Mouse (Mus musculus) stomach, embryonic 16.5 days (tissue): Measurements from ENCODE around the gene Rfx5. TPM values are rescaled to one million over a fixed set of nuclear protein-coding genes. Genes with fewer than 3 reads are reported as not detected.

Experiments
- ATAC-seq: fragments of 200-750 bp; cut with Nextera tagmentation; 2 replicates; pipeline ENCODE4 v1.8.0; 2017; ENCODE audit warnings: moderate number of reproducible peaks, moderate TSS enrichment; ENCODE audit not compliant: insufficient read depth, low FRiP score
- H3K27ac ChIP-seq: fragments of 300-500 bp; sonication (generic); 2 replicates; pipeline ENCODE4 v1.5.1; 2014; ENCODE audit warnings: low read length
- H3K27me3 ChIP-seq: fragments of 300-500 bp; sonication (generic); 2 replicates; pipeline ENCODE4 v1.6.1; 2014; ENCODE audit warnings: low read length, control low read depth, mixed read lengths; ENCODE audit not compliant: control insufficient read depth, insufficient read depth
- H3K36me3 ChIP-seq: fragments of 300-500 bp; sonication (generic); 2 replicates; pipeline ENCODE4 v1.6.1; 2014; ENCODE audit warnings: low read length; ENCODE audit not compliant: control insufficient read depth, insufficient read depth
- H3K4me1 ChIP-seq: fragments of 300-500 bp; sonication (generic); 2 replicates; pipeline ENCODE4 v1.6.1; 2014; ENCODE audit warnings: low read length, control low read depth, mixed read lengths; ENCODE audit not compliant: control insufficient read depth, insufficient read depth
- H3K4me2 ChIP-seq: fragments of 300-500 bp; sonication (generic); 2 replicates; pipeline ENCODE4 v1.6.1; 2014; ENCODE audit warnings: low read depth, low read length, mixed read lengths
- H3K4me3 ChIP-seq: fragments of 300-500 bp; sonication (generic); replicated peaks from 2 replicates; pipeline ENCODE4 v1.5.1; 2014; ENCODE audit warnings: mild to moderate bottlenecking, low read length
- H3K9ac ChIP-seq: fragments of 300-500 bp; sonication (generic); 2 replicates; pipeline ENCODE4 v1.6.1; 2014; ENCODE audit warnings: low read length
- H3K9me3 ChIP-seq: fragments of 300-500 bp; sonication (generic); replicated peaks from 2 replicates; pipeline ENCODE4 v1.6.1; 2016; ENCODE audit warnings: low read length, control low read depth; ENCODE audit not compliant: control insufficient read depth
- WGBS: fragments of 180-500 bp; shearing (Covaris S2); extraction: QIAGEN DNeasy Blood & Tissue Kit; methylation state at CpG from one replicate; pipeline ENCODE4 v1.1.7; 2014; 5-methylcytosine and 5-hydroxymethylcytosine counted together
- polyA plus RNA-seq: library from polyadenylated mRNA; unstranded; fragments of >200 nt; fragmentation: Nextera tagmentation; extraction: Ambion mirVana; gene quantifications from 2 replicates; pipeline ENCODE4 v1.2.1, GENCODE M21; 2015

Gene Rfx5
- polyA plus RNA-seq, 1 experiment from 2014 or later = 7.0 TPM

DNA sequence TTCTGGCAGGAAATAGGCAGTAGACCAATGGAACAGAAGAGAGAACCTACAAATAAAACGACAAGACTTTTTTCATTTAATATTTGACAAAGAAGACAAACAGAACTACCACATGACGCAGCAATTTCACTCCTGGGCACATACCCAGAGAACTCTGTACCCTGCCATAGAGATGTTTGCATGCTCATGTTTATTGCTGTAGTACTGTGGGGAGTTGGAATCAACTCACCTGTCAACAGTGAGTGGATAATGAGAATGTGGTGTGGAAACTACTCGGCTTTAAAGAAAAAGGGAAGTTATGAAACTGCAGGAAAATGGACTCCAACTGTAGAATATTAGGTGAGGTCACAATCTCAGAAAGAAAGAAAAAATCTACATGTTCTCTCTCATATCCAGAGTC, 4.2 kb upstream of the Rfx5 start:
- H3K9ac ChIP-seq = no peak overlapping the region
- H3K4me2 ChIP-seq = no peak overlapping the region
- H3K4me1 ChIP-seq = peaks cover 8% of the 10 kb centered on the region; the same call in 1 of the 2 replicates
- no peaks in the 10 kb centered on the region for H3K36me3 ChIP-seq
- H3K27me3 ChIP-seq = no peaks in the 10 kb centered on the region
- H3K4me3 ChIP-seq = no peak overlapping the region
- WGBS = 70% methylated on average over 3 of the region's 3 CpGs
- H3K27ac ChIP-seq = no peak overlapping the region
- no peak for ATAC-seq
- no peaks in the 10 kb centered on the region for H3K9me3 ChIP-seq

DNA sequence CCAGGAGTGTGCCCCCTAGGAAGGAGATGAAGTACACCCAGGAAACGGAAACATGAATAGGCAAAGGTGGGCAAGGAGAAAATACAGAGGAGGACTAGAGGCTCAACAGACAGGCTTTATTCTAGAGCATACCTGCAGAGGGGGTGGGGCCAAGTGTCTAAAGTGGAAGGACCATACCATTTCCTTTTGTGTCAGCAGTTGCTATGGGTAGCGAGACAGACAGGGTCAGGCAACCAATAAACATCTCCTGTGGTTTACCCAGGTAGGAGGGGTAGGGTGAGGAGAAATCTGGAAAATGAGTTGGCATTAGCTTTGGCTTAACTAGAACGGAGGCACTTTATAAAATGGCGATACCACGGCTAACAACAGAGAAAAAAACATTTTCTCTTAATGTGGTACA, 1.1 kb upstream of the Rfx5 start:
- Histone ChIP-seq H3K4me1 (peaks cover 13% of the 10 kb centered on the region; the same call in 1 of the 2 replicates), H3K27ac (peak overlapping the region; percentile 96), H3K4me3 (peak overlapping the region; percentile 88), H3K9me3 (no peaks in the 10 kb centered on the region), H3K27me3 (no peaks in the 10 kb centered on the region), H3K4me2 (peak overlapping the region; percentile 60), H3K9ac (0 out of 2 replicates have a peak overlapping the region, but pooled peaks have one; percentile 11), H3K36me3 (peaks cover 9% of the 10 kb centered on the region; the same call in 1 of the 2 replicates)
- peak; percentile 26; the same call in 1 of the 2 replicates for ATAC-seq
- WGBS = 38% methylated on average over 5 of the region's 5 CpGs

DNA sequence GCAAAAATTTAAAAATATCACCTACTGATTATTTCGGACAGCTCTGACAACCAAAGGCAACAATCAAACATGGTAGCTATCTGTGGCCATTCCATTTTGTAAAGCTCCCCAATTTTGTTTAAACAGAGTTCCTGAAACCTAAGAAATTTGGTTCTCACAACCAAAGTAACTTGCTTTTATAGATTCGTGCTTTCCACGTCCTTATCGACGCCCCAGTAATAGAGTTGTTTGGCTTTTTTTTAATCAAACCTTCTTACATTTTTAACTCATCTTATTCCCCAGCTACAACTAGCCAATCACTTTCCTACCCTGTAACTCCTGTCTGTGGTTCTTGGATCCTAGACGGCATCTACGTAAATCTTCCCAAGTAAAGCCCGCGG, 501 bp upstream of the Rfx5 start:
- no peak; the same call in 1 of the 2 replicates for ATAC-seq
- Histone ChIP-seq H3K4me2 (peak overlapping the region; percentile 60), H3K36me3 (peaks cover 13% of the 10 kb centered on the region), H3K4me1 (peaks cover 13% of the 10 kb centered on the region; the same call in 1 of the 2 replicates), H3K9ac (peak overlapping the region; percentile 76), H3K27me3 (no peaks in the 10 kb centered on the region), H3K4me3 (peak overlapping the region; percentile 88), H3K9me3 (no peaks in the 10 kb centered on the region), H3K27ac (peak overlapping the region; percentile 96)
- WGBS = 7% methylated on average over 9 of the region's 9 CpGs

DNA sequence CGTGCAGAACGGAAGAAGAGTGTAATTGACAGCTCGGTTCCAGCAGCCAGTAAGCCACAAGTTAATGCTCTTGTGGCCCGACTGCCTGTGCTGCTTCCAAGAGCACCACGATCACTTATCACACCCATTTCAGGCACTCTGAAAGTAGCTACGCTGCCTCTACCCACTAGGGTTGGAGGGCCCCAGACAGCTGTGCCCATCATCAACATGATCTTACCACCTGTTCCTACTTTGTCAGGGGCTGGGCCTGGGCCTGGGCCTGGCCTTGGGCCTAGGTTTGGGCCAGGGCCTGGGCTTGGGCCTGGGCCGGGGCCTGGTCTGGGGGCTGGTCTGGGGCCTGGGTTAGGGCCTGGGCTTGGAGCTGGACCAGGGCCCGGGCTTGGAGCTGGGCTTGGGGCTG, 4.4 kb downstream of the Rfx5 start:
- peaks cover 6% of the 10 kb centered on the region; the same call in 1 of the 2 replicates for H3K4me1 ChIP-seq
- H3K4me3 ChIP-seq = no peak overlapping the region
- no peak overlapping the region for H3K9ac ChIP-seq
- H3K9me3 ChIP-seq = no peaks in the 10 kb centered on the region
- ATAC-seq = no peak
- WGBS = 88% methylated on average over 8 of the region's 8 CpGs
- H3K4me2 ChIP-seq = no peak overlapping the region
- H3K36me3 ChIP-seq = peaks cover 15% of the 10 kb centered on the region
- H3K27me3 ChIP-seq = no peaks in the 10 kb centered on the region
- no peak overlapping the region for H3K27ac ChIP-seq

DNA sequence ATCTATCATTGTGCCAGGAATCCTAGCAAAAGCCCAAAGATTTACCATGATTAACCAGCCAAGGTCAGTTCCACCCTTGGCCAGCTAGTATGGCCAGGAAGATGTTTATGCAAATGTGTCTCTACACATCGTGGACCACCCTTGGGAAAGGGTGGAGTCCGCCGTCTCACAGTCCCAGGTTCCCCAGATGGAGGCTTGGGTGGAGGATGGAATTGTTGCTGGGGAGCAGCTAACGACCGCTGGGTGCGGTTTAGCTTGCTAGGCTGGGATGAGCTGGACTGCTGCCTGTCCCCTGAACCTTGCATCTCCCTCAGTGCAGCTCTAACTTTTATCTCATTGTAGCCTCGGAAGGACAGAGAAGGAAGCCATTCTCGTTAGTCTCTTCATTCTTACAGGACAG, 6.0 kb downstream of the Rfx5 start:
- no peak overlapping the region for H3K27ac ChIP-seq
- H3K4me2 ChIP-seq = no peak overlapping the region
- no peak overlapping the region for H3K9ac ChIP-seq
- no peak overlapping the region for H3K4me3 ChIP-seq
- no peaks in the 10 kb centered on the region for H3K9me3 ChIP-seq
- ATAC-seq = no peak
- H3K4me1 ChIP-seq = peaks cover 3% of the 10 kb centered on the region; the same call in 1 of the 2 replicates
- WGBS = 44% methylated on average over 8 of the region's 8 CpGs
- peaks cover 15% of the 10 kb centered on the region for H3K36me3 ChIP-seq
- no peaks in the 10 kb centered on the region for H3K27me3 ChIP-seq

DNA sequence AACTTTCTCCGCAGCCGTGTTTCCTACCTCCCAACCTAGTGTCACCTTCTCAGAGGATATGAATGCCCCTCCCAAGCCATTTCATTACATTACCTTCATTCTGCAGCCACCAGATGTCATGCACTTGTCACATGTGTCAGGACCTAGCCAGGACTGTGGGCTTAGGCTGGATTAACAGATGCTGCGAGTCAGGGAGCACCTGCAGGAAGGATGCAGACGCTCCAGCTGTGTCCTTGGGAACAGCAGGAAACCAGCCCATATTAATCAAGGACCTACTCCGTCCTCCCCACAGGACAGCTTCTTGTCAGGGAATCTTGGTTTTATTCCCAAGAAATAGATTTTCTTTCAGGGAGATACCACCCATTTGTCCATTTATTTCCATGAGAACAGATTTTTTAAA, 6.4 kb downstream of the Rfx5 start:
- Histone ChIP-seq H3K27me3 (no peaks in the 10 kb centered on the region), H3K4me3 (no peak overlapping the region), H3K27ac (no peak overlapping the region), H3K36me3 (peaks cover 15% of the 10 kb centered on the region), H3K9ac (0 out of 2 replicates have a peak overlapping the region, but pooled peaks have one; percentile 5), H3K9me3 (no peaks in the 10 kb centered on the region), H3K4me2 (no peak overlapping the region), H3K4me1 (no peaks in the 10 kb centered on the region)
- 51% methylated on average over 5 of the region's 5 CpGs for WGBS
- no peak for ATAC-seq

DNA sequence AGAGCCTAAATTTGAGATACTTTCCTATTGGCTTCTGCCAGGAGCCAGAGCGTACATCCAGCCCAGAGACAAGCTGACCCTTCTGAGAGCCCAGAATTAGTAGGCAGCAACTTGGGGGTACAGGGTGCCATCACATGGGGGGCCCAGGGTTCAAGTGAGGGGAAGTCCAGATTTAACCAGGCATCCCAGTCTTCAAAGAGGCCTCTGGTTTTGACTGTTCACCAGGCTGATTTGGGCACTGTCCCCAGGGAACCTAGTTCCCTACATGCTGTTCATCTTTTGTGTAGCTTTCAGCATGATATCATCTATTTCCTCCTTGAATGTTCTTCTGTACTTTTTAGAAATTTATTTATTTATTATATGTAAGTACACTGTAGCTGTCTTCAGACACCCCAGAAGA, 11.1 kb downstream of the Rfx5 start:
- no peak for ATAC-seq
- Histone ChIP-seq H3K27ac (no peak overlapping the region), H3K36me3 (no peaks in the 10 kb centered on the region), H3K4me3 (no peak overlapping the region), H3K9me3 (no peaks in the 10 kb centered on the region), H3K27me3 (no peaks in the 10 kb centered on the region), H3K9ac (no peak overlapping the region), H3K4me2 (no peak overlapping the region), H3K4me1 (no peaks in the 10 kb centered on the region)
- WGBS = 97% methylated on average over 1 of the region's 1 CpGs

DNA sequence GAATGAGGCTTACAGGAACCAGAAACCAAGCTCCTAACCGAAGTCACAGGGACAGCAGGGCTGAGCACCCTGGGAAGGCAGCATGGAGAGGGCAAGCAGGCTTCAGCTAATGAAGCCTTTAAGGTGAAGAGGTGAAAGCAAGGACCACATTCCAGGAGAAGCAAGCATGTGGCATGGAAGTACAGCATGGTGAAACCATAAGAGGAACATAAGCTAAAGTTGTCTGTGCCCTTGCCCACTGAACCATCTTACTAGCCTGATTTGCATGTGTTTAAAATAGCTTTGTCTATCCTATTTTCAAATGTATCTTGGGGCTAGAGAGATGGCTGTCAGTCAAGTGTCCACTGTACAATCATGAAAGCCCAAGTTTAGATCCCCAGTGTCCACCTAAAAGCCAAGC, 12.0 kb downstream of the Rfx5 start:
- Histone ChIP-seq H3K36me3 (no peaks in the 10 kb centered on the region), H3K4me1 (no peaks in the 10 kb centered on the region), H3K27ac (no peak overlapping the region), H3K4me3 (no peak overlapping the region), H3K4me2 (no peak overlapping the region), H3K27me3 (no peaks in the 10 kb centered on the region), H3K9me3 (no peaks in the 10 kb centered on the region), H3K9ac (no peak overlapping the region)
- 76% methylated on average over 1 of the region's 1 CpGs for WGBS
- no peak for ATAC-seq

DNA sequence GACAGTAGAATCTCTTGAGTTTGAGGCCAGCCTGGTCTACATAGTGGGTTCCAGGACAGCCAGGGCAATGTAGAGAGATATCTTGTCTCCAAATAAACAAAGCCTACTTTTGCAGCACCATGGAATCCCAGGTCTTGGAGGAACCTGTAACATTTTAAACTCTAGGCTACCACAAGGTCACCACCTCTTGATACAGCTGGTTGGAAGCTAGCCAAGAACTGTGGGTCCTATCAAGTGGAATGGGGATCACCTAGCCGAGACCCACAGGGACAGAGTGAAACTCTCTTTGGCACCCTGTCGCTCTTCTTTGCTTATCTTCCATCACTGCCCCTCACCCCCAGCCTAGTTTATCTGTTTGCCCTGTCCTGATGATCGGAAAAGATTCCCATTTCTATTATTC, 18.7 kb downstream of the Rfx5 start:
- no peaks in the 10 kb centered on the region for H3K9me3 ChIP-seq
- no peak overlapping the region for H3K4me3 ChIP-seq
- H3K27ac ChIP-seq = no peak overlapping the region
- H3K4me2 ChIP-seq = no peak overlapping the region
- H3K36me3 ChIP-seq = no peaks in the 10 kb centered on the region
- H3K9ac ChIP-seq = no peak overlapping the region
- ATAC-seq = no peak
- peaks cover 11% of the 10 kb centered on the region for H3K4me1 ChIP-seq
- WGBS = 69% methylated on average over 3 of the region's 3 CpGs
- H3K27me3 ChIP-seq = no peaks in the 10 kb centered on the region
